Mouse (Mus musculus) stomach, embryonic 14.5 days (tissue): ENCODE measurements around the gene Rassf2. TPM values are rescaled to one million over a fixed set of nuclear protein-coding genes. Genes with fewer than 3 reads are reported as not detected.

Source experiments
- ATAC-seq: fragments of 200-750 bp; cut with Nextera tagmentation; 2 replicates; pipeline ENCODE4 v1.8.0; 2017; ENCODE audit warnings: low read depth, moderate TSS enrichment; ENCODE audit not compliant: insufficient number of reproducible peaks, insufficient read depth, low FRiP score
- H3K27ac ChIP-seq: fragments of 300-500 bp; sonication (generic); 2 replicates; pipeline ENCODE4 v1.5.1; 2014; ENCODE audit warnings: mild to moderate bottlenecking, low read length, moderate library complexity, mixed read lengths
- H3K27me3 ChIP-seq: fragments of 300-500 bp; sonication (generic); 2 replicates; pipeline ENCODE4 v1.6.1; 2014; ENCODE audit warnings: low read length, control low read depth, mixed read lengths; ENCODE audit not compliant: control insufficient read depth, insufficient read depth
- H3K36me3 ChIP-seq: fragments of 300-500 bp; sonication (generic); 2 replicates; pipeline ENCODE4 v1.6.1; 2014; ENCODE audit warnings: mild to moderate bottlenecking, control low read depth, low read length, moderate library complexity, mixed read lengths; ENCODE audit not compliant: control insufficient read depth, insufficient read depth
- H3K4me1 ChIP-seq: fragments of 300-500 bp; sonication (generic); 2 replicates; pipeline ENCODE4 v1.6.1; 2014; ENCODE audit warnings: low read length, control low read depth, mixed read lengths; ENCODE audit not compliant: control insufficient read depth, insufficient read depth
- H3K4me2 ChIP-seq: fragments of 300-500 bp; sonication (generic); replicated peaks from 2 replicates; pipeline ENCODE4 v1.6.1; 2014; ENCODE audit warnings: low read depth, low read length, control low read depth
- H3K4me3 ChIP-seq: fragments of 300-500 bp; sonication (generic); 2 replicates; pipeline ENCODE4 v1.5.1; 2014; ENCODE audit warnings: low read depth, low read length, control low read depth
- H3K9ac ChIP-seq: fragments of 300-500 bp; sonication (generic); replicated peaks from 2 replicates; pipeline ENCODE4 v1.6.1; 2014; ENCODE audit warnings: low read depth, mild to moderate bottlenecking, control low read depth, low read length, moderate library complexity, mixed read lengths
- H3K9me3 ChIP-seq: fragments of 300-500 bp; sonication (generic); 2 replicates; pipeline ENCODE4 v1.6.1; 2016; ENCODE audit warnings: low read depth, low read length, control low read depth; ENCODE audit not compliant: control insufficient read depth
- WGBS: fragments of 180-500 bp; shearing (Covaris S2); extraction: QIAGEN DNeasy Blood & Tissue Kit; methylation state at CpG from one replicate; pipeline ENCODE4 v1.1.7; 2014; 5-methylcytosine and 5-hydroxymethylcytosine counted together
- polyA plus RNA-seq: library from polyadenylated mRNA; unstranded; fragments of >200 nt; fragmentation: Nextera tagmentation; extraction: Ambion mirVana; gene quantifications from 2 replicates; pipeline ENCODE4 v1.2.1, GENCODE M21; 2014

Gene Rassf2
- polyA plus RNA-seq, 1 experiment from 2014 or later = 13.8 TPM

DNA sequence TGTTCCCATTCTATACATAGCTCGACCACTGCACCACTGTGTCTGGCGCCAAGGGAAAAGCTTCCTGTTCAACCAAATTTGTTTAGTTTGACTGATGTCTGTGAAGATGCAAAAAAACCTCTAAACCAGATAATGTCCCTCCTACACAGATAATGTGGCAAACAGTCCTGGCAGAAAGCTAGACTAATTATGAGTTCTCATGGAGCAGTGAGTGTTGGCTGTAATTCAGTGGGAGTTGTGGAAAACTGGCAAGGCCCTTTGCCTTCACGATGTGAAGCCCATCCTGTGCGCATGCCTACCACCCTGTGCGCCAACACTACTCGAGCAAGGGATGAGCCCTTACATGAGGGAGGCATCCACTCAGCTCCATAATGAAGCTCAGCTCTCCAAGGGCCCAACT, 84.3 kb downstream of the Rassf2 start:
- WGBS = 82% methylated on average over 6 of the region's 6 CpGs
- no peak overlapping the region for H3K27ac ChIP-seq

DNA sequence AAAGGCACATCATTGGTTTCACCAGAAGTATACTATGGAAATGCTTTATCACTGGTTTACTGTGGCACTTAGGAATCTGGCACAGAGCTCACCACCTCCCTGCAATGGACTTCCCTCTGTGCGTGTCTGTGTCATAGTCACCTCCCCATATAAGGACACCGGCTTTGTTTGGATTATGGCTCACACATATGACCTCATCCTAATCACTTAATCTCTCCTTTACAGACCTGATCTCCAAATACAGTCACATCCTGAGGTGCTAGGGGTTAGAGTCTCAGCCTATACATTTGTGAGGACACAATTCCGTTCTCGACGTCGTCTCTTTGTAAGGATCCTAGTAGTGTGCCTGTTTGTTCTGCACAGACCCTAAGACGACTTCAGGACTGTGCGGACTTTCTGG, 84.8 kb downstream of the Rassf2 start:
- no peak for ATAC-seq
- H3K4me2 ChIP-seq = no peak overlapping the region
- H3K27ac ChIP-seq = no peak overlapping the region
- no peaks in the 10 kb centered on the region for H3K27me3 ChIP-seq
- H3K36me3 ChIP-seq = no peaks in the 10 kb centered on the region
- no peaks in the 10 kb centered on the region for H3K9me3 ChIP-seq
- H3K4me1 ChIP-seq = no peaks in the 10 kb centered on the region
- no peak overlapping the region for H3K9ac ChIP-seq
- no peak overlapping the region for H3K4me3 ChIP-seq
- WGBS = 69% methylated on average over 8 of the region's 8 CpGs

More for the DNA sequence above, 84.3 kb downstream of the Rassf2 start:
- no peaks in the 10 kb centered on the region for H3K4me1 ChIP-seq
- no peak overlapping the region for H3K4me3 ChIP-seq
- no peak overlapping the region for H3K9ac ChIP-seq
- H3K4me2 ChIP-seq = no peak overlapping the region
- H3K9me3 ChIP-seq = no peaks in the 10 kb centered on the region
- H3K27me3 ChIP-seq = no peaks in the 10 kb centered on the region
- no peak for ATAC-seq
- H3K36me3 ChIP-seq = no peaks in the 10 kb centered on the region

DNA sequence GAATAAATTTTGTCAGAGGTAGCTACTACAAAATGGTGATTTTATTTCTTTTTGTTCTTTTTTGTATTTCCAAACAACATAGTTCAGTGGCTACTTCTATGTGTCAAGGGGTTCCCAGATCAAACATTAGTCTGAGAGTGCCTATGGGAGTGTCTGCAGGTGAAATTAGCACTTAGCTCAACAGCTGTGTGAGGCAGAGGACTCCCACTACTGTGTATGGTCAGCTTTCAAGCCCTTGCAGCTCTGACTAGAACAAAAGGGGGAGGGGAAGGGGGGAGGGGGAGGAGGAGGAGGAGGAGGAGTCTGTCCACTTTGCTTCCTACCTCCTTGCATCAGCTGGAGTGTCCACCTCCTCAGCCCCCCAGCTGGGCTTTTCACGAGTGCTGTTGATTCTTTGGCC, 85.7 kb downstream of the Rassf2 start:
- ATAC-seq = no peak
- Histone ChIP-seq H3K27ac (no peak overlapping the region), H3K36me3 (no peaks in the 10 kb centered on the region), H3K4me1 (no peaks in the 10 kb centered on the region), H3K4me2 (no peak overlapping the region), H3K4me3 (no peak overlapping the region), H3K27me3 (no peaks in the 10 kb centered on the region), H3K9me3 (no peaks in the 10 kb centered on the region), H3K9ac (no peak overlapping the region)
- 31% methylated on average over 1 of the region's 1 CpGs for WGBS

DNA sequence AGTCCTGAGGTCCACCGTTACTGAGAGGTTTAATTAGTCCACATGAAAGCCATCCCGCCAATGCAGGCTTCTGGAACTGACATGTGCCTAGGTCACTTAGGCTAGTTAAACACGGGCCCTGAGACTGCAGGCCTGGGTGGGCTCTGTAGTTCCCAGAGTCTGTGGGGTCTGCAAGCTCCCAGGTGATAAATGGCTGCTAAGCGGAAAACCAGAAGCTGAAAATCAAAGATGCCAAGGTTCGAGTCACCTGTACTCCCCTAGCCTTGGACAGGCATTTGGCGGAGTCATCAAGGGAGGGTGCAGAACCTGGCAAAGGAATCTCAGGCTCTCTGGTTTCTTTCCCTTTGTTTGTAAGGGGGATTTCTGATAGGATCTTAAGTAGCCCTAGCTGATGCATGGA, 88.6 kb downstream of the Rassf2 start:
- Histone ChIP-seq H3K9ac (no peak overlapping the region), H3K36me3 (no peaks in the 10 kb centered on the region)

DNA sequence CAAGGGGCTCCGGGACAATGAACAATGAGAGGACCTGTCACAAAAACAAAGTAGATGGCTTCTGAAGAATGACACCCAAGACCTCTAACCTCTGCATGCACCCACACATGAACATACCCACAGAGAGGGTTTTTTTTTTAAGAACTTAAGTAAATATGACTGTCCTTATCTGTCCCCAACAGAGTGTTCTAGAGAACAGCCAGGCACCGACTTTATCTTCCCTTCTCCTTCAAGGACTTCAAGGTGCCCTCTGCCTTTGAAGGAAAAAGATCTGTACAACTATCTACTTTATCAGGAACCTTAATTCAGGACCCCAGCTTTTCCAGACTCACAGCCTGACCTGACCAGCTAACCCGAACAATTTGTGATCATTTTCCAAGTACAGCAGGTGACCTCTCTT, 89.6 kb downstream of the Rassf2 start:
- no peaks in the 10 kb centered on the region for H3K36me3 ChIP-seq
- no peak overlapping the region for H3K27ac ChIP-seq
- no peaks in the 10 kb centered on the region for H3K27me3 ChIP-seq
- no peak overlapping the region for H3K4me3 ChIP-seq
- no peak overlapping the region for H3K4me2 ChIP-seq
- no peaks in the 10 kb centered on the region for H3K4me1 ChIP-seq
- 72% methylated on average over 3 of the region's 3 CpGs for WGBS
- no peak overlapping the region for H3K9ac ChIP-seq
- no peak for ATAC-seq
- no peaks in the 10 kb centered on the region for H3K9me3 ChIP-seq

More for the DNA sequence above, 88.6 kb downstream of the Rassf2 start:
- WGBS = 76% methylated on average over 6 of the region's 6 CpGs
- Histone ChIP-seq H3K4me2 (no peak overlapping the region), H3K9me3 (no peaks in the 10 kb centered on the region), H3K27ac (no peak overlapping the region), H3K4me1 (no peaks in the 10 kb centered on the region), H3K27me3 (no peaks in the 10 kb centered on the region), H3K4me3 (no peak overlapping the region)
- no peak for ATAC-seq

Other genes starting within 250 kb of the Rassf2 start
- not detected in 2 replicates for gene Erv3, start 170.5 kb downstream of the Rassf2 start, polyA plus RNA-seq
- 65.5 and 70.1 TPM in 2 replicates for gene Prnp, start 120.3 kb downstream of the Rassf2 start, polyA plus RNA-seq
- gene Prn, start 120.3 kb downstream of the Rassf2 start, polyA plus RNA-seq = not detected in 2 replicates
- 49.9 and 50.9 TPM in 2 replicates for gene Prnd, start 79.4 kb downstream of the Rassf2 start, polyA plus RNA-seq
- 12.4 and 13.2 TPM in 2 replicates for gene Slc23a2, start 114.8 kb upstream of the Rassf2 start, polyA plus RNA-seq
- gene Tmem230, start 217.5 kb upstream of the Rassf2 start, polyA plus RNA-seq = 40.8 and 44.7 TPM in 2 replicates
- gene Pcna, start 223.1 kb upstream of the Rassf2 start, polyA plus RNA-seq = 278 and 280 TPM in 2 replicates
- gene Cds2, start 232.9 kb upstream of the Rassf2 start, polyA plus RNA-seq = 20.8 and 24.2 TPM in 2 replicates